Mouse (Mus musculus) stomach, embryonic 14.5 days (tissue): ENCODE results near the gene Zfp710. TPM values are rescaled to one million over a fixed set of nuclear protein-coding genes. Genes with fewer than 3 reads are reported as not detected.

Experiments used
- ATAC-seq: fragments of 200-750 bp; cut with Nextera tagmentation; 2 replicates; pipeline ENCODE4 v1.8.0; 2017; ENCODE audit warnings: low read depth, moderate TSS enrichment; ENCODE audit not compliant: insufficient number of reproducible peaks, insufficient read depth, low FRiP score
- H3K27ac ChIP-seq: fragments of 300-500 bp; sonication (generic); 2 replicates; pipeline ENCODE4 v1.5.1; 2014; ENCODE audit warnings: mild to moderate bottlenecking, low read length, moderate library complexity, mixed read lengths
- H3K27me3 ChIP-seq: fragments of 300-500 bp; sonication (generic); 2 replicates; pipeline ENCODE4 v1.6.1; 2014; ENCODE audit warnings: low read length, control low read depth, mixed read lengths; ENCODE audit not compliant: control insufficient read depth, insufficient read depth
- H3K36me3 ChIP-seq: fragments of 300-500 bp; sonication (generic); 2 replicates; pipeline ENCODE4 v1.6.1; 2014; ENCODE audit warnings: mild to moderate bottlenecking, control low read depth, low read length, moderate library complexity, mixed read lengths; ENCODE audit not compliant: control insufficient read depth, insufficient read depth
- H3K4me1 ChIP-seq: fragments of 300-500 bp; sonication (generic); 2 replicates; pipeline ENCODE4 v1.6.1; 2014; ENCODE audit warnings: low read length, control low read depth, mixed read lengths; ENCODE audit not compliant: control insufficient read depth, insufficient read depth
- H3K4me2 ChIP-seq: fragments of 300-500 bp; sonication (generic); replicated peaks from 2 replicates; pipeline ENCODE4 v1.6.1; 2014; ENCODE audit warnings: low read depth, low read length, control low read depth
- H3K4me3 ChIP-seq: fragments of 300-500 bp; sonication (generic); 2 replicates; pipeline ENCODE4 v1.5.1; 2014; ENCODE audit warnings: low read depth, low read length, control low read depth
- H3K9ac ChIP-seq: fragments of 300-500 bp; sonication (generic); replicated peaks from 2 replicates; pipeline ENCODE4 v1.6.1; 2014; ENCODE audit warnings: low read depth, mild to moderate bottlenecking, control low read depth, low read length, moderate library complexity, mixed read lengths
- H3K9me3 ChIP-seq: fragments of 300-500 bp; sonication (generic); 2 replicates; pipeline ENCODE4 v1.6.1; 2016; ENCODE audit warnings: low read depth, low read length, control low read depth; ENCODE audit not compliant: control insufficient read depth
- WGBS: fragments of 180-500 bp; shearing (Covaris S2); extraction: QIAGEN DNeasy Blood & Tissue Kit; methylation state at CpG from one replicate; pipeline ENCODE4 v1.1.7; 2014; 5-methylcytosine and 5-hydroxymethylcytosine counted together
- polyA plus RNA-seq: library from polyadenylated mRNA; unstranded; fragments of >200 nt; fragmentation: Nextera tagmentation; extraction: Ambion mirVana; gene quantifications from 2 replicates; pipeline ENCODE4 v1.2.1, GENCODE M21; 2014

The Zfp710 gene
- polyA plus RNA-seq, 1 experiment from 2014 or later, result 16.4 TPM

GRCm38 (mm10) chr7:80075946-80076583 is 51.5 kb downstream of the Zfp710 start:
- WGBS, result 39% methylated on average over 4 of the region's 4 CpGs

GRCm38 (mm10) chr7:80076961-80077716 is 52.5 kb downstream of the Zfp710 start:
- no peak overlapping the region for H3K27ac ChIP-seq
- H3K4me1 ChIP-seq, result peaks cover 35% of the 10 kb centered on the region
- no peak for ATAC-seq
- no peak overlapping the region for H3K9ac ChIP-seq
- H3K27me3 ChIP-seq, result no peaks in the 10 kb centered on the region
- H3K36me3 ChIP-seq, result peaks cover 10% of the 10 kb centered on the region
- no peak overlapping the region for H3K4me2 ChIP-seq
- no peaks in the 10 kb centered on the region for H3K9me3 ChIP-seq
- 78% methylated on average over 6 of the region's 6 CpGs for WGBS
- H3K4me3 ChIP-seq, result no peak overlapping the region

More at GRCm38 (mm10) chr7:80075946-80076583, 51.5 kb downstream of the Zfp710 start:
- H3K27ac ChIP-seq, result no peak overlapping the region
- peaks cover 35% of the 10 kb centered on the region for H3K4me1 ChIP-seq
- H3K4me2 ChIP-seq, result no peak overlapping the region
- H3K27me3 ChIP-seq, result no peaks in the 10 kb centered on the region
- H3K36me3 ChIP-seq, result no peaks in the 10 kb centered on the region
- no peak overlapping the region for H3K9ac ChIP-seq
- ATAC-seq, result no peak
- H3K4me3 ChIP-seq, result no peak overlapping the region
- H3K9me3 ChIP-seq, result no peaks in the 10 kb centered on the region

GRCm38 (mm10) chr7:80077801-80078200 is 53.2 kb downstream of the Zfp710 start:
- no peak for ATAC-seq

GRCm38 (mm10) chr7:80078792-80079301 is 54.2 kb downstream of the Zfp710 start:
- no peaks in the 10 kb centered on the region for H3K9me3 ChIP-seq
- no peaks in the 10 kb centered on the region for H3K27me3 ChIP-seq
- H3K9ac ChIP-seq, result no peak overlapping the region
- peak overlapping the region; percentile 49; the same call in 1 of the 2 replicates for H3K27ac ChIP-seq
- H3K36me3 ChIP-seq, result peaks cover 24% of the 10 kb centered on the region
- H3K4me1 ChIP-seq, result peaks cover 25% of the 10 kb centered on the region
- peak; percentile 51; the same call in 1 of the 2 replicates for ATAC-seq
- H3K4me3 ChIP-seq, result no peak overlapping the region
- H3K4me2 ChIP-seq, result peak overlapping the region; percentile 4; the same call in 1 of the 2 replicates
- WGBS, result 25% methylated on average over 14 of the region's 14 CpGs

More at GRCm38 (mm10) chr7:80077801-80078200, 53.2 kb downstream of the Zfp710 start:
- Histone ChIP-seq H3K4me2 (no peak overlapping the region), H3K36me3 (peaks cover 16% of the 10 kb centered on the region), H3K4me1 (peaks cover 35% of the 10 kb centered on the region), H3K9me3 (no peaks in the 10 kb centered on the region), H3K4me3 (no peak overlapping the region), H3K27me3 (no peaks in the 10 kb centered on the region), H3K27ac (peak overlapping the region; percentile 61; the same call in 1 of the 2 replicates), H3K9ac (no peak overlapping the region)
- 55% methylated on average over 9 of the region's 9 CpGs for WGBS

GRCm38 (mm10) chr7:80081586-80082554 is 57.3 kb downstream of the Zfp710 start:
- no peak overlapping the region for H3K4me3 ChIP-seq
- H3K9me3 ChIP-seq, result no peaks in the 10 kb centered on the region
- H3K27me3 ChIP-seq, result no peaks in the 10 kb centered on the region
- no peak overlapping the region for H3K4me2 ChIP-seq
- H3K4me1 ChIP-seq, result peaks cover 9% of the 10 kb centered on the region; the same call in 1 of the 2 replicates
- H3K9ac ChIP-seq, result no peak overlapping the region
- WGBS, result 90% methylated on average over 42 of the region's 42 CpGs
- peaks cover 31% of the 10 kb centered on the region for H3K36me3 ChIP-seq
- H3K27ac ChIP-seq, result no peak overlapping the region
- ATAC-seq, result no peak

GRCm38 (mm10) chr7:80084484-80084931 is 59.9 kb downstream of the Zfp710 start:
- no peak for ATAC-seq
- 64% methylated on average over 7 of the region's 7 CpGs for WGBS

GRCm38 (mm10) chr7:80085970-80086715 is 61.5 kb downstream of the Zfp710 start:
- no peaks in the 10 kb centered on the region for H3K4me1 ChIP-seq
- H3K27ac ChIP-seq, result no peak overlapping the region
- 86% methylated on average over 33 of the region's 33 CpGs for WGBS
- peaks cover 60% of the 10 kb centered on the region for H3K36me3 ChIP-seq
- H3K9me3 ChIP-seq, result no peaks in the 10 kb centered on the region
- H3K4me3 ChIP-seq, result no peak overlapping the region
- H3K27me3 ChIP-seq, result no peaks in the 10 kb centered on the region
- no peak overlapping the region for H3K9ac ChIP-seq
- ATAC-seq, result no peak
- H3K4me2 ChIP-seq, result no peak overlapping the region

More at GRCm38 (mm10) chr7:80084484-80084931, 59.9 kb downstream of the Zfp710 start:
- no peaks in the 10 kb centered on the region for H3K27me3 ChIP-seq
- H3K4me3 ChIP-seq, result no peak overlapping the region
- H3K4me2 ChIP-seq, result no peak overlapping the region
- H3K9ac ChIP-seq, result no peak overlapping the region
- H3K36me3 ChIP-seq, result peaks cover 49% of the 10 kb centered on the region
- no peaks in the 10 kb centered on the region for H3K9me3 ChIP-seq
- no peaks in the 10 kb centered on the region for H3K4me1 ChIP-seq
- no peak overlapping the region for H3K27ac ChIP-seq
